ENCODE assay signal across 25 mouse cellular contexts in the genomic region with DNA sequence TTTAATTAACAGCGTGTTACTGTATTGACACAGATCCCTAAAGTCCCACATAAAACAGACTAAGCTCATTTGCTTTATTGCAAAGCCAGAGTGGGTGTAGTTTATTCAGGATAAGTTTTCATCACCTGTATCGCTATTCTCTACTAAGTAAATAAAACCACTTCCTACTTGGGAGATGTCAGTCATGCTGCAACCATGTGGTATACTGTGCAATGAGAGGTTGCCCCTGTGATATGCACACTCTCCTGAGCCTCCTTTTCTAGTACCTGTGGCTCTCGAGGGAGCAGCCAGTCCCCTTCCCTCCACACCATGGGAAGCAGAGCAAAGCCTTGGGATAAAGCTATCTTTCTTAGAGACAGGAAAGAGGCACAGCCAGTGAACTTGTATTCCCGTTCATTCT.
DNase-seq lines count a peak whose midpoint lies in the region; ATAC-seq and TF ChIP-seq lines count a peak whose summit lies in the region.
"Had no signal": no experiment of that assay in that cellular context is flagged by ENCODE, and none has a peak within 500 bp of the region (broad histone marks: within the 10 kb centered on the region; RNA-seq: fewer than 3 reads in every experiment).

No protein-coding gene starts in this region.

- H3K4me1 ChIP-seq in embryonic facial prominence, embryonic 15.5 days: no peaks in the 10 kb centered on the region
- no peaks in the 10 kb centered on the region for H3K4me1 ChIP-seq in embryonic facial prominence, embryonic 10.5 days
- H3K4me1 ChIP-seq in heart, adult 2 months (ENCODE audit: control insufficient read depth, insufficient read depth, low read length): peaks cover 2% of the 10 kb centered on the region
- H3K4me1 ChIP-seq: embryonic facial prominence, embryonic 13.5 days; forebrain, embryonic 13.5 days; forebrain, embryonic 15.5 days had no signal

- no peaks in the 10 kb centered on the region for H3K9me3 ChIP-seq in embryonic facial prominence, embryonic 15.5 days (replicated peaks)
- H3K9me3 ChIP-seq in embryonic facial prominence, embryonic 10.5 days: no peaks in the 10 kb centered on the region
- H3K9me3 ChIP-seq: embryonic facial prominence, embryonic 13.5 days; forebrain, embryonic 13.5 days; forebrain, embryonic 15.5 days had no signal

- WGBS in embryonic facial prominence, embryonic 15.5 days: 70% methylated on average over 4 of the region's 4 CpGs
- 78% methylated on average over 4 of the region's 4 CpGs for WGBS in embryonic facial prominence, embryonic 10.5 days
- 75% methylated on average over 4 of the region's 4 CpGs for WGBS in macrophage (ENCODE audit: missing documents)
- WGBS in heart, adult 2 months: 48% methylated on average over 4 of the region's 4 CpGs

- no peak for TF ChIP-seq POLR2A in heart, adult 2 months (IDR thresholded peaks at IDR 0.05; ENCODE audit: insufficient read depth, low read depth, low read length)

- peaks cover 80% of the 10 kb centered on the region for H3K79me2 ChIP-seq in macrophage (ENCODE audit: inconsistent target)
- no peaks in the 10 kb centered on the region; the same call in none of the 2 replicates for H3K79me2 ChIP-seq in heart, adult 2 months (replicated peaks; ENCODE audit: control insufficient read depth, insufficient read depth, low read length)

- ATAC-seq in embryonic facial prominence, embryonic 15.5 days (ENCODE audit: insufficient number of reproducible peaks, low FRiP score, low TSS enrichment, low read depth): peak; percentile 43; the same call in 1 of the 2 replicates
- ATAC-seq in megakaryocyte progenitor cell, adult 5-6 weeks (replicated peaks; ENCODE audit: poor library complexity): peak; percentile 54
- ATAC-seq: activated CD4-positive, CD25-positive, alpha-beta regulatory T cell, adult 4 months; CD4-positive, CD25-positive, alpha-beta regulatory T cell, adult 4 months; forebrain, embryonic 13.5 days; forebrain, embryonic 15.5 days; forebrain, postnatal 0 days; Patski had no signal

- no peak overlapping the region for H3K4me2 ChIP-seq in embryonic facial prominence, embryonic 15.5 days (replicated peaks)
- H3K4me2 ChIP-seq: embryonic facial prominence, embryonic 13.5 days; forebrain, embryonic 13.5 days; forebrain, embryonic 15.5 days had no signal

- no peak for TF ChIP-seq CTCF in heart, adult 2 months (IDR thresholded peaks at IDR 0.05)

- TF ChIP-seq EP300 in heart, adult 2 months (IDR thresholded peaks at IDR 0.05; ENCODE audit: insufficient read depth, low read depth, low read length): no peak

- H3K9ac ChIP-seq in embryonic facial prominence, embryonic 15.5 days: no peak overlapping the region
- H3K9ac ChIP-seq in heart, adult 2 months (ENCODE audit: low read depth, low read length): no peak overlapping the region
- H3K9ac ChIP-seq: embryonic facial prominence, embryonic 13.5 days; forebrain, embryonic 13.5 days; forebrain, embryonic 15.5 days; forebrain, postnatal 0 days had no signal

- no peak overlapping the region for H3K4me3 ChIP-seq in embryonic facial prominence, embryonic 15.5 days (replicated peaks)
- no peak overlapping the region for H3K4me3 ChIP-seq in embryonic facial prominence, embryonic 10.5 days
- no peak overlapping the region for H3K4me3 ChIP-seq in macrophage (ENCODE audit: inconsistent target)
- no peak overlapping the region for H3K4me3 ChIP-seq in heart, adult 2 months
- H3K4me3 ChIP-seq: embryonic facial prominence, embryonic 13.5 days; forebrain, embryonic 13.5 days; forebrain, embryonic 15.5 days had no signal

- no peak overlapping the region for H3K27ac ChIP-seq in embryonic facial prominence, embryonic 15.5 days (replicated peaks)
- no peak overlapping the region for H3K27ac ChIP-seq in embryonic facial prominence, embryonic 10.5 days (replicated peaks)
- H3K27ac ChIP-seq in macrophage: peak overlapping the region; percentile 98
- H3K27ac ChIP-seq in heart, adult 2 months: no peak overlapping the region
- H3K27ac ChIP-seq: embryonic facial prominence, embryonic 13.5 days; forebrain, embryonic 13.5 days; forebrain, embryonic 15.5 days had no signal

- no peaks in the 10 kb centered on the region for H3K27me3 ChIP-seq in embryonic facial prominence, embryonic 15.5 days
- no peaks in the 10 kb centered on the region for H3K27me3 ChIP-seq in embryonic facial prominence, embryonic 10.5 days (replicated peaks; ENCODE audit: low read depth, poor library complexity, severe bottlenecking)
- no peaks in the 10 kb centered on the region for H3K27me3 ChIP-seq in heart, adult 2 months (ENCODE audit: control insufficient read depth, insufficient read depth, low read length)
- H3K27me3 ChIP-seq: CH12.LX; embryonic facial prominence, embryonic 13.5 days; forebrain, embryonic 13.5 days; forebrain, embryonic 15.5 days; Patski had no signal

- no peaks in the 10 kb centered on the region for H3K36me3 ChIP-seq in embryonic facial prominence, embryonic 15.5 days
- H3K36me3 ChIP-seq in embryonic facial prominence, embryonic 10.5 days (replicated peaks): no peaks in the 10 kb centered on the region
- no peaks in the 10 kb centered on the region for H3K36me3 ChIP-seq in macrophage (ENCODE audit: inconsistent target)
- no peaks in the 10 kb centered on the region for H3K36me3 ChIP-seq in heart, adult 2 months (ENCODE audit: control insufficient read depth, insufficient read depth, low read length)
- H3K36me3 ChIP-seq: embryonic facial prominence, embryonic 13.5 days; forebrain, embryonic 15.5 days; G1E had no signal

- intact Hi-C loops in heart, adult 2 months (cut with DNase I): no loop called here

- no peak for DNase-seq in embryonic facial prominence, embryonic 10.5 days (ENCODE audit: low spot score)
- DNase-seq in heart, adult 2 months: no peak
- DNase-seq in natural killer cell, adult 2 months (ENCODE audit: low spot score in 2 of 2): no peak
- DNase-seq: adrenal gland, adult 8-10 months; adrenal gland, postnatal 14 days; adrenal gland, postnatal 36 days; B cell, adult 2 months; cerebellum, adult 11 months; cerebellum, adult 18-20 months; cerebellum, adult 8-10 months; cerebellum, adult 9-11 months; cerebellum, postnatal 14 days; cerebellum, postnatal 36 days; forebrain, postnatal 0 days had no signal
